Mouse (Mus musculus) thymus, adult 2 months (tissue): ENCODE measurements around the gene St7l. TPM values are rescaled to one million over a fixed set of nuclear protein-coding genes. Genes with fewer than 3 reads are reported as not detected.
A peak's percentile ranks its signal among the peaks of the same experiment; 100 is the strongest.

ENCODE experiments used
- DNase-seq: peaks from one replicate; pipeline ENCODE4 v3.0.0; 2021
- H3K27ac ChIP-seq: fragments of 200-500 bp; 2 replicates; pipeline ENCODE4 v1.5.1; 2012; ENCODE audit warnings: low read length, control low read depth; ENCODE audit not compliant: control insufficient read depth, insufficient read depth
- H3K27me3 ChIP-seq: fragments of 200-500 bp; 2 replicates; pipeline ENCODE4 v1.6.1; 2012; ENCODE audit warnings: mild to moderate bottlenecking, low read length, moderate library complexity, mixed read lengths; ENCODE audit not compliant: control insufficient read depth, insufficient read depth
- H3K36me3 ChIP-seq: fragments of 200-500 bp; 2 replicates; pipeline ENCODE4 v1.6.1; 2012; ENCODE audit warnings: mild to moderate bottlenecking, low read length, moderate library complexity; ENCODE audit not compliant: control insufficient read depth, insufficient read depth
- H3K4me1 ChIP-seq: fragments of 200-500 bp; replicated peaks from 2 replicates; pipeline ENCODE4 v1.6.1; 2012; ENCODE audit warnings: low read length; ENCODE audit not compliant: control insufficient read depth, insufficient read depth
- H3K4me3 ChIP-seq: fragments of 200-500 bp; 2 replicates; pipeline ENCODE4 v1.5.1; 2012; ENCODE audit warnings: mild to moderate bottlenecking, low read length, control low read depth, moderate library complexity; ENCODE audit not compliant: control insufficient read depth, insufficient read depth
- CTCF ChIP-seq: fragments of 200-500 bp; IDR thresholded peaks from 2 replicates; pipeline ENCODE4 v1.5.1; 2012; ENCODE audit warnings: mild to moderate bottlenecking, control low read depth, low read length, moderate library complexity, borderline replicate concordance; ENCODE audit not compliant: control insufficient read depth, poor library complexity, insufficient read depth; ENCODE audit errors: extremely low read depth
- POLR2A ChIP-seq: fragments of 200-500 bp; IDR thresholded peaks from 2 replicates; pipeline ENCODE4 v1.6.1; 2012; ENCODE audit warnings: mild to moderate bottlenecking, low read length, control low read depth, moderate library complexity; ENCODE audit not compliant: control insufficient read depth, poor library complexity, insufficient read depth; ENCODE audit errors: extremely low read depth
- WGBS: fragments of 180-500 bp; shearing (Covaris S2); methylation state at CpG from one replicate; pipeline ENCODE4 v1.1.7; 2018; 5-methylcytosine and 5-hydroxymethylcytosine counted together
- polyA plus RNA-seq: library from polyadenylated mRNA; depleted of rRNA; stranded (reverse); fragments of >200 nt; gene quantifications from 2 replicates; pipeline ENCODE4 v1.2.3, GENCODE M21; 2012; rRNA removed

St7l gene
- polyA plus RNA-seq, 1 experiment, result 13.6 TPM

- no peak for DNase-seq
- H3K27me3 ChIP-seq, result peaks cover 11% of the 10 kb centered on the region
- no peaks in the 10 kb centered on the region for H3K36me3 ChIP-seq
- no peak overlapping the region for H3K4me3 ChIP-seq
- TF ChIP-seq CTCF (no peak), POLR2A (no peak)
- peaks cover 31% of the 10 kb centered on the region for H3K4me1 ChIP-seq
- WGBS, result 92% methylated on average over 7 of the region's 7 CpGs
- no peak overlapping the region for H3K27ac ChIP-seq
Observed at GRCm38 (mm10) chr3:104965991-104966554, 102.3 kb downstream of the St7l start.

GRCm38 (mm10) chr3:104967548-104968300, 103.9 kb downstream of the St7l start:
- no peak overlapping the region for H3K27ac ChIP-seq
- H3K36me3 ChIP-seq, result no peaks in the 10 kb centered on the region
- peak; percentile 83 for DNase-seq
- H3K4me1 ChIP-seq, result peaks cover 16% of the 10 kb centered on the region
- WGBS, result 5% methylated on average over 49 of the region's 49 CpGs
- peak overlapping the region; percentile 59 for H3K4me3 ChIP-seq
- TF ChIP-seq POLR2A (no peak), CTCF (0 out of 2 replicates have a peak, but pooled peaks have one; percentile 72)
- H3K27me3 ChIP-seq, result peaks cover 5% of the 10 kb centered on the region; the same call in 1 of the 2 replicates

Other genes starting within 250 kb of the St7l start
- gene Slc16a1, start 225.3 kb upstream of the St7l start, polyA plus RNA-seq, result 54.9 and 80.5 TPM in 2 replicates
- 4.6 and 7.4 TPM in 2 replicates for gene Ppm1j, start 82.9 kb upstream of the St7l start, polyA plus RNA-seq
- 0.33 and 0.54 TPM in 2 replicates for gene Fam19a3, start 82.2 kb upstream of the St7l start, polyA plus RNA-seq
- gene Rhoc, start 75.6 kb upstream of the St7l start, polyA plus RNA-seq, result 14.8 and 23.5 TPM in 2 replicates
- 23.9 and 29.8 TPM in 2 replicates for gene Mov10, start 45.4 kb upstream of the St7l start, polyA plus RNA-seq
- gene Capza1, start 500 bp downstream of the St7l start, polyA plus RNA-seq, result 77.9 and 85.7 TPM in 2 replicates
- 0.89 and 1.2 TPM in 2 replicates for gene Wnt2b, start 97.9 kb downstream of the St7l start, polyA plus RNA-seq
- gene Cttnbp2nl, start 189.1 kb downstream of the St7l start, polyA plus RNA-seq, result 2.6 and 2.8 TPM in 2 replicates
- not detected in 2 replicates for gene 4930564D02Rik, start 202.8 kb downstream of the St7l start, polyA plus RNA-seq